Mouse (Mus musculus) ES-E14 (cell line): ENCODE measurements at regions not wholly inside any gene's neighbourhood (a gene's known extent, or its start where the extent isn't known, plus 50 kb on each side); places are given as distances from the start of the nearest gene placed in this dataset.

Experiments used
- MAFK ChIP-seq: IDR thresholded peaks from 2 replicates; pipeline ENCODE4 v1.6.1; 2014; ENCODE audit warnings: mild to moderate bottlenecking, low read depth, low read length, inconsistent platforms; ENCODE audit not compliant: insufficient read depth
- ZNF384 ChIP-seq: IDR thresholded peaks from 2 replicates; pipeline ENCODE4 v1.6.1; 2012; ENCODE audit warnings: low read depth, low read length, inconsistent platforms

DNA sequence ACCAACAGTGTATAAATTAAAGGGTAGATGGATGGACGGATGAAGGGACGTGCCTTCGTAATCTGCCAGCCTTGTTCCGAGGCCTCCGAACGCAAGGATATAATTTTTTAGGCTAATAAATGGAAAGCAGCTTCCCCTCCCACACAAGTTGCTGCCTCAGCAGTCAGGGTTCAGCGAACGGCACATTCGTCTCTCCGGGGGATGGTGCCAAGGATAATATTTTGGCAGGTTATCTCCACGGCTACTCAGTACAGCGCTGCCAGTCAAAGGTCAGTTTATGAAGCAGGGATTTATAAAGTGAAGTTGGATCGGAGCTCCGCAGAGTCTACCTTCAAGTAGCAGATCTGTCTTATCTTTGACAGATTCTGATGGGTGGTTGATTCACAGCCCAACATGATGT is 410.6 kb upstream of the Kcnab2 start:
- TF ChIP-seq MAFK: no peak
- no peak for TF ChIP-seq ZNF384
